Mouse (Mus musculus) embryo, embryonic 9.5 days (tissue): Measurements from ENCODE around the gene Gm10974.

ENCODE experiments used
- DNase-seq: peaks from one replicate; pipeline ENCODE4 v3.0.0-alpha.2; 2017; ENCODE audit errors: extremely low spot score

Gene Gm10974

GRCm38 (mm10) chr7:66359044-66359443, 6.7 kb upstream of the Gm10974 start:
- DNase-seq = no peak

- no peak for DNase-seq
These were observed 1.2 kb upstream of the Gm10974 start for GRCm38 (mm10) chr7:66364491-66364890.

GRCm38 (mm10) chr7:66365411-66365810, 294 bp upstream of the Gm10974 start:
- no peak for DNase-seq

DNA sequence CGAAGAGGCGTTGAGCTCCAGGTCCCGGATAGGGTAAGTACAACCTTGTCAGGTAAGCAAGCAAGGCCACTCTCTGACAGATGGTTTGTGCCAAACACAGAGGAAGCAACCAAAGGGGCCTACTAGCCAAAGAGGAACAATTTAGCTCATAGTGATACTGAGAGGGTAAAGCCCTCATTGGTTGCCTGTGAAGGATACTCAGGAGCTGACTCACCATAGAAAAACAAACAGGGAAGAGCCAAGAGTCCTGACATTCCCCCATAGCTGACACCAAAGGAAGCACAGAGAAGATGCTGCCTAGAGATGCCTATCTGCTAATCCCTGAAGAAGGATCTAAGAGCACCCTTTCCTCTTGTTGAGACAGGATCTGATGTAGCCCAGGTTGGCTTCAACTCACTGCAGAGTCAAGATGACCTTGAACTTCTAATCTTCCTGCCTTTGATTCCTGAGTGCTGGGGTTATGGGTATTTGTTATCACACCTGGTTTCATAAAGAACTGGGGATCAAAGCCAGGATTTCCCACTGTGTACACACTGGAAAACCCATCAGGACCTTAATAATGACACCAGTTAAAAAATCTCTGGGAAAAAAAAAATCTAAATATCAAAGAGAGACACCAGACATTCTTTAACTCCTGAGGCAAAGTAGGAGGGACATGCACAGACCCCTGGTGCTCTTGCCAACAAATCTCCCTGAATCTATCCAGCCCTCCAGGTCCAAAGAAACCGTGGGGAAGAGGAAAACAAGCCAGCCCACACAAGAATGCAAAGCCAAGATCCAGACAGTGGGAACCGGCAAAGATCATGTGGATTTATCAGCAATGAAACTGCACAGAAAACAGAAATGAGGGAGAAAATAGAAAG, 3.6 kb downstream of the Gm10974 start:
- no peak for DNase-seq

DNA sequence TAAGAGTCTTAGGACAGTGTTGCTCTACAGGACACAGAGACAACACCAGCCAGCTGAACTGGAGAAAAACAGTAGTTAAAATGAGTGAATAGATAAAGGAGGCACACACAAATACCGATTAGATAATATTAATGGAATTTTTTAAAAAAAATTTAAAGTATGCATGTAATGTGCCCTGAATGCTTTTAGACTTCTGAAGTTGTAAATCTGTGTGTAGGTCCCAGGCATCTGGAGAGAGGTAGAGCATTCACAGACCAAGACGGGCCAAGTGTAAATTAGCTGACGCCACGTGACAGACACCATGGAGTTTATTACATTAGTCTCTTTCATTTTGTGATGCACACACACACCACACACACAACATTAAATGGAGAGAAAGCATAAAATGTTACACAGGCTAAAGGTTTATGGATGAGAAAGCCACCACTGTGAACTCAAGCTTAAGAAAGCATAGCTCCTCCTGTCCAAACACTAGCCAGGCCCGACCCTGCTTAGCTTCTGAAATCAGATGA, 4.3 kb downstream of the Gm10974 start:
- DNase-seq = no peak

- no peak for DNase-seq
These were observed 5.3 kb downstream of the Gm10974 start for GRCm38 (mm10) chr7:66370970-66371369.

DNA sequence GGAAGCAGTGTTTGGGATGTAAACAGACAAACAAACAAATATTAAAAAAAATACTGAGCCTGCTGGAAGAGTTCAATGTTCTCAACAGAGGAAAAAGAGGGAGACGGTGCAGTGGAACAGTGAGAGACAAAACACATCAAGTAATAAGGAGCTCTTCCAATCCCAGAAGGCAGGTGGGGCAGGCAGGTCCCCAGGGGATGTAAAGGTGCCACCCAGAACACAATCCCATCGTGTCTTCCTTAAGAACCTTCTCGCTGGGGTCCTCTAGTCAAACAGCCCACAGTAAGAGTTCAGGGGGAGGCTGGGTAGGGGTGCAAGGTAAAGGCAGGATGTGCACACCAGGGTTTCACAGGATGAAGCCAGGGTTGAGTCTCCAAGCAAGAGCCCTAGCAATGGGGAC, 7.7 kb downstream of the Gm10974 start:
- no peak for DNase-seq

DNA sequence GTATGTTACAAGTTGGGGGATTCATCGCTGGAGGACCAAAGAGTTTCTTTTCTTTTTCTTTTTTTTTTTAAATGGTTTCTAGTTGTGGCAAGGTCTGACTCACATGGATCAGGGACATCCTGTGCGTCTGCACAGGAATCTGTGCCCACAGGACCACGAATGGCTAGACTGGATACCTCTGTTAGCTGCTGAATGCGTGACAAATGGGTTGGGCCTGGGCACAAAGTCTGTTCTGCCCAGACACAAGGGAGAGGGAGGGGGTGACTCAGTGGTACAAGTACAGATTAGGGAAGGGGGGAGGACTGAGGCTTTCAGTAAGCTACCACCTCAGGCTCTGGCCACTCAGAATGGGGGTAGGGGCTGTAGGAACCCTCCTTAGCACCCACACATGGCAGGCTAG, 10.0 kb downstream of the Gm10974 start:
- DNase-seq = no peak

- no peak for DNase-seq
These were observed 10.9 kb downstream of the Gm10974 start for GRCm38 (mm10) chr7:66376560-66376959.

DNA sequence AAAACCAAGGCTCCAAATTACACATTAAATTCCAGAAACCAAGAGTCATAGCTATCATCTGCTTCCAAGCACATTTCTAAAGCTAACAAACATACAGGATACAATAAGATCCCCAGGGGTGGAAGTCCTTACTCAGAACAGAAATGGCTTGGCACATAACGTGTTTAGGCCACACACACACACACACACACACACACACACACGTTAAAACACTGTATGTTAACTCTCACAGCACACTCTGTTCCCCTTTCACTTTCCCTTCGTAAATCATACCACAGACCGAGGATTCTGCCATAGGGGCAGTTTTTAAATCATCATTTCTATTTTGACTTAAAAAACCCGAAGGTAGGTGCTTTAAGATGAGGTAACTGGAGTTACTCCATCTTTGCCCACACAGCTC, 18.5 kb downstream of the Gm10974 start:
- no peak for DNase-seq

DNA sequence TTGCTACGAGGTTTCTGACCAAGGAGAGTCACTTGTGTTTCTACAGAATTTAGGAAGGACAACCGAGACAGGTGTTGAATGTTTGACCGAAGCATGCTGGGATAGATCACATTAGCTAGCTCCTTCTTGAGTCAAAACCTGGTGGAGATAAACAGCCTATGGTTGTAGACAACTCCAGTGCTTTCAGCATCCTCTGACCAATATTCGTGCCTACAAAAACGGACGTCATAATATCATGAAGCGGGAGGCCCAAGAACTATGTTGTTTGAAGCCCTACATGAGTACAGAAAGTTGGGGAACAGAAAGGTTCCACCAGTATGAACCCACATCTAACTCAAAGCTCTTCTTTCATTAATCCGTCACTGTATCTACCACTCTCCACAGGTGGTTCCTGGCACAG, 19.2 kb downstream of the Gm10974 start:
- no peak for DNase-seq

- DNase-seq = no peak
These were observed 20.1 kb downstream of the Gm10974 start for GRCm38 (mm10) chr7:66385826-66386225.

DNA sequence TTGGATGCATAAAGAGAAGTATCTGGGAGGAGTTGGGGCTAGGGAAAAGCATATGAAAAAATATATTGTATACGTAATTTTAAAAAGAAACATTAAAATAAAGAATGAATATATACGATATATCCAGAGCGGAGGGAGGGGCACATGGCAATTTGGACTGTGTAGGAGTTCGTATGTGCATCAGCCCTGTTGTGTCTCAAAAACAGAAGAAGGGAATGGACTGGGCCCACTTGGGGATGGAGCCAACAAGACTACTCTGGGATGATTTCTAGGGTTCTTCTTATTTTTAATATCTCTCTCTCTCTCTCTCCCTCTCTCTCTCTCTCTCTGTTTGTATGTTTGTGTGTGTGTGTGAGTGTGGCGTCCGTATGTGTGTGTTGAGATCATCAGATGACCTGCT, 20.7 kb downstream of the Gm10974 start:
- DNase-seq = no peak

DNA sequence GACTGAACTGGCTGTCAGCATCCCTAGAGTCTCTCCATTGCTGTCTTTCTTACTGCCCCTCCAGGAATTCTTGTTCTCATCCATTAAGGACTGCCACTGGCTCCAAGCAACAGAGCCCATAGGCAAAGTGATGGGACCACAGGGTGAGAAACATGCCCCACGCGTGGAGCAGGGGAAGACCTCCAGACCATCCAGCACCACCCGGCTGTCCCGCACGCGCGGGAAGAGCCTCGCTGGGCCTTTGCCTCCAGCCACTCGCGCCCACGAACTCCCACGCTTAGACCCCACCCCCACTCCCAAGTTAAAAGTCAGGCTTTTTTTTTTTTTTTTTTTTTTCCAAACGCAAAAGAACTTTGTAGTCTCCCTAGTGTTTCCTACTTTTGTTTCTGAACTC, 21.7 kb downstream of the Gm10974 start:
- no peak for DNase-seq

DNA sequence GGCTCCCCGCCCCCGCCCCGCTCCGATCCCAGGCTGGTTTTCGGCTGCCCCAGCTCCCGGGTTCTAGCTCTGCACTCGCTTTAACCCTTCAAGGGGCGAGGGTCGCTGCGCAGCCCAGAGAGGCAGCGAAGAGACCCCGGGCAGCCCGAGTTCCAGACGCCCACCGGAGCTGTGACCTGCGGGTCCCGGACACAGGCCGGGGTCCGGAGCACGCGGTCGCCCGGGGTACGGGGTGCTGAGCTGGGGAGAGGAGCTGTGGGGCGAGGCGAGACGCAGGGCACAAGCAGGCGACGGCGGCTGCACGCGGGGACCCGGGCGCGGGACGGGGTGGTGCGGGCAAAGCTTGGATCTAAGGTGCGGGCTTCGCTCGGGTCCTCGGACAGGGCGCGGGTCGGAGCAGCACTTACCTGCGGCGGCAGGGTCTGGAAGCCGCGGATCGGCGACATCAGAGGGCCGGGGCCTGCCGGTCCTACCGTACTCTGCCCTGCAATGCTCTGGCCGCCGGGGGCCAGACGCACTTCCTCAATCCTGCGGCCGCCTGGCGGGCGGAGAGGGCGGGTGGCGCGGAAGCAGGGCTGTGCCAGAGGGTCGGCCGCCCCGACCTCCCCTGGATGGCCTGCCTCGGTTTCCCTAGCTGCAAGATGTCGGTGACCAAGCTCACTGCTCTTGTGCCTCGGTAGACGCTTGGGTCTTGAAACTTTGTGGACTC, 22.3 kb downstream of the Gm10974 start, which contains the start of gene Lrrk1:
Gene Lrrk1, minus strand, starts transcription at position 538 of the 709 bp plus-strand sequence.
- DNase-seq = peak; percentile 75

DNA sequence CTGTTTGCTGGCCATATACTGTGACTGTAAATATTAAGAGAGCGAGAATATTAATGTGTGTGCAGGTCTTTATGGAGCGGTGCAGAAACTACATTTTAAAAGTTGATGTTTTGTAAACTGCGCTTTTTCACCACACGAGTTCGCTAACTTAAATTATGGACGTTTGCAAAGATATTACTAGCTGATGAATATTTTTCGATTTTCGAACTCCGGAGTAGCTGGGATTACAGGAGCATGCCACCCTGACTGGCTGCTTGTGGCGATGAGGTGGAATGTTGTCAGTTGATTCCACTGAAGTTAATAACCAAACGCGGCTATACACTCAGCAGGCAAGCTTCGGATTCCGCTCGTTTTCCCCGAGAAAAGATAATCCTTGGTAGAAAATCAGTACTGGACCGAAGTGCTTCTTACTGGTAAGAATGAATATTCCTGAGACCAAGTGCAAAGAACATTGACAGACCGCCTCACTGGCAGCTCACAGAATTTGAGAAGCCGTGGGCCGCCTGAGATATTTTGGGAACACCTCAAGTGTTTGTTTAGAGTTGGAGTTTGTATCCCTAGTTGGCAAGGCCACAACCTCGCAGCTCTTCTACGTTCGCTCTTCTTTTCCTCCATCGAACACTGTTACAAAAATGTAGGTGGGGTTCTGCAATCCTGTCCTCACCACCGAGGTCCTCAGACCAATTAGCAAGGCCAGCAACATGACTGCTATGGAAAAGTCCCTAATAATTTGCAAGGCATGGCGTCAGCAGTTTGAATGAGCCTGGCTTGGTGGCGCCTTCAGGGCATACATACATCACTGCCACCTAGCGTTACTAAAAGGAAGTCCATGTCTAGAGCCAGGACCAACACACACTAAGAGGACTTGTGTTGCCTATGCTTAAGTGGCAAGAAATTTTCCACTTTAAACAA, 23.2 kb downstream of the Gm10974 start:
- DNase-seq = peak; percentile 74

GRCm38 (mm10) chr7:66397288-66397687, 31.6 kb downstream of the Gm10974 start:
- no peak for DNase-seq

DNA sequence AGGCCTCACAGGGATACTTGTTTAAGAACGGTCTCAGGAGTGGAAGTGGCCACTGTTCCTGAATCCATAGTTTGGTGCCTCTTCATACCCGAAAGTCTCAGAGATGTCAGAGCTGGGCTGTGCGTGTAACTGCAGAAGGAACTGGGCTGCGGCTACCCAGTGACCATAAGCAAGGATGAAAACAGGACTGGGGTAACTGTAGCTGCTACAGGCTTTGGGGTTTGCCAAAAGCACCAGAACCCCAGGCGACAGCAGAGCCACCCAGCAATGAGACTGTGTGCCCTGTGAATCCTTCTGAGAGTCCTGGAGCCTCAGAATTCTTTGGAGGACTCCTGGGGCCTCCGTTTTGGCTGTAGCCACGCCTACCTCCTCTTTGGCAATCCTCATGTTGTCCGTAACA, 35.9 kb downstream of the Gm10974 start:
- no peak for DNase-seq

DNA sequence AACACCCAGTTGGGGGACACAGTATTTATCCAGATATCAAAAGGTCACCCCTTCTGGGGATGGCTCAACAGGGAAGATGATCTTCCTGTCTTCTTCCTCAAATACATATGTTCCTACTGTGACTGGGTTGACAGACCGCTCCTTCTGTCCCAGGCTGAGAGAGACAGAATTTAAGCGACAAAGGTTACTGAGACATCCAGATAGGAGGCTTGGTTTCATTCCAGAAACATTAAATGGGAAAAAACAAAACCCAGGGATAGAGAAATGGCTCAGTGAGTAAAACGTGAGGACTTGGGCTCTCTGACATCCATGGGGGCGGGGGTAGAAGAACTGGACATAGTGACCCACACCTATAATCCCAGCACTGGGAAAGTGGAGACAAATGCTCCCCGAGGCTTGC, 37.2 kb downstream of the Gm10974 start:
- no peak for DNase-seq

DNA sequence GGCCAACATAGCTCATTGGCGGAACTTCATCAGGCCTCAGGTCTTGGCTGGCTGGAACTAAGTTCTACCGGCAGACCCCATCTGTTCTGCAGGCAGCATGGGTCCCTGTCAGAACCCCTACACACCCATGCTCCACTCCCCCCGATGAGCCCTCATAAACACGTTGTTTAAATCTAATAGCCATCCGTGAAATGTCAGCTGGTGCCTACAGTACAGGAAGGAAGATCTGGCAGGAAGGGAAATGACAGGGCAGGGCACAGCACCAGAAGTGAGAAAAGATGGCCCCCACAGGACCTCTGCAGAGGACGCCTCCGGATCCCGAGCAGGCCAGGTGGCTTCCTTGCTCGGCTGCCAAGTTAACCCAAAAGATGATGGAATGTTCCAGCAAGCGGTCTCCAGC, 38.4 kb downstream of the Gm10974 start:
- no peak for DNase-seq

- DNase-seq = no peak
These were observed 39.1 kb downstream of the Gm10974 start for GRCm38 (mm10) chr7:66404802-66405201.

- DNase-seq = no peak
These were observed 39.8 kb downstream of the Gm10974 start for GRCm38 (mm10) chr7:66405541-66405940.
